Mouse (Mus musculus) neural tube, embryonic 15.5 days (tissue): ENCODE measurements around the gene Pfkm. TPM values are rescaled to one million over a fixed set of nuclear protein-coding genes. Genes with fewer than 3 reads are reported as not detected.

Experiments used
- ATAC-seq: fragments of 200-750 bp; cut with Nextera tagmentation; 2 replicates; pipeline ENCODE4 v1.8.0; 2017; ENCODE audit warnings: mild to moderate bottlenecking, moderate TSS enrichment, moderate library complexity; ENCODE audit not compliant: low FRiP score
- H3K27ac ChIP-seq: fragments of 300-500 bp; sonication (generic); replicated peaks from 2 replicates; pipeline ENCODE4 v1.5.1; 2015; ENCODE audit warnings: mild to moderate bottlenecking, inconsistent platforms
- H3K27me3 ChIP-seq: fragments of 300-500 bp; sonication (generic); replicated peaks from 2 replicates; pipeline ENCODE4 v1.6.1; 2015; ENCODE audit warnings: inconsistent platforms
- H3K36me3 ChIP-seq: fragments of 300-500 bp; sonication (generic); 2 replicates; pipeline ENCODE4 v1.6.1; 2015; ENCODE audit warnings: inconsistent platforms
- H3K4me1 ChIP-seq: fragments of 300-500 bp; sonication (generic); 2 replicates; pipeline ENCODE4 v1.6.1; 2015; ENCODE audit warnings: inconsistent platforms
- H3K4me2 ChIP-seq: fragments of 300-500 bp; sonication (generic); 2 replicates; pipeline ENCODE4 v1.6.1; 2015; ENCODE audit warnings: inconsistent platforms, mild to moderate bottlenecking, moderate library complexity
- H3K4me3 ChIP-seq: fragments of 300-500 bp; sonication (generic); replicated peaks from 2 replicates; pipeline ENCODE4 v1.5.1; 2015; ENCODE audit warnings: mild to moderate bottlenecking, inconsistent platforms
- H3K9ac ChIP-seq: fragments of 300-500 bp; sonication (generic); replicated peaks from 2 replicates; pipeline ENCODE4 v1.6.1; 2015; ENCODE audit warnings: mild to moderate bottlenecking, inconsistent platforms
- H3K9me3 ChIP-seq: fragments of 300-500 bp; sonication (generic); replicated peaks from 2 replicates; pipeline ENCODE4 v1.6.1; 2016; ENCODE audit warnings: inconsistent platforms
- WGBS: fragments of 180-500 bp; shearing (Covaris S2); methylation state at CpG from one replicate; pipeline ENCODE4 v1.1.7; 2015; ENCODE audit warnings: mixed read lengths; 5-methylcytosine and 5-hydroxymethylcytosine counted together
- polyA plus RNA-seq: library from polyadenylated mRNA; unstranded; fragments of >200 nt; fragmentation: Nextera tagmentation; extraction: Ambion mirVana; gene quantifications from 2 replicates; pipeline ENCODE4 v1.2.1, GENCODE M21; 2015

The Pfkm gene
- polyA plus RNA-seq, 1 experiment from 2014 or later = 94.3 TPM

DNA sequence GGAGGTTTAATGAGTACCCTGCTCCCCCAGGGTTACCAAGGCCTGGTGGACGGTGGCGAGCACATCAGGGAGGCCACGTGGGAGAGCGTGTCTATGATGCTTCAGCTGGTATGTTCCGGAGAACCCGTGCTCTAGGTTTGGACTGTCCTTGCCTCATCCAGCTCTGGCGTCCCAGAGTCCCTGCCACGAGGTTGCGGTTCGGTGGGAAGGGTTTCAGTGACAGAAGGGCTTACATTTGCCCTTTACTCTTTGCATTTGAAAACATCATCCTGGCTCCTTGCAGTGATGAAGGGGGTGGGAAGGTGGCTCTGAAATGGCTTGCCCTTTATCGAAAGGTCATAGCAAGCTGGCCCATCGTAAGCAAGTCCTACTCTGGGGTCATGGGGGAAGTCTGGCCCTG is 27.0 kb downstream of the Pfkm start:
- 75% methylated on average over 12 of the region's 12 CpGs for WGBS

DNA sequence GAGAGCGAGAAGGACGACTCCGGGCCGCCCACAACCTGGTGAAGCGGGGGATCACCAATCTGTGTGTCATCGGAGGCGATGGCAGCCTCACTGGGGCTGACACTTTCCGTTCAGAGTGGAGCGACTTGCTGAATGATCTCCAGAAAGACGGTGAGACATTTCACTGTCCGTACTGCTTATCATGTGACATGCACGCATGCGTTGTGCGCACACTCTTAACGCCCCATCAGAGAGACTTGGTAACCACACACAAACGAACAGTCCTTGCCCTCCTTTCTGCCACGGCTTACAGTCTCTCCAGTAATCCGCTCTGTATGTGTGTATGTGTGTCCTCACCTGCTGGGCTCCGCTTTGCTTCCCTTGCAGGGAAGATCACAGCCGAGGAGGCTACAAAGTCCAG is 28.4 kb downstream of the Pfkm start:
- Histone ChIP-seq H3K4me3 (no peak overlapping the region), H3K36me3 (peaks cover 91% of the 10 kb centered on the region), H3K27ac (no peak overlapping the region), H3K4me1 (no peaks in the 10 kb centered on the region), H3K9me3 (no peaks in the 10 kb centered on the region), H3K4me2 (no peak overlapping the region), H3K9ac (no peak overlapping the region), H3K27me3 (no peaks in the 10 kb centered on the region)
- 95% methylated on average over 20 of the region's 20 CpGs for WGBS
- no peak for ATAC-seq

More for the DNA sequence above, 27.0 kb downstream of the Pfkm start:
- no peak overlapping the region for H3K4me3 ChIP-seq
- ATAC-seq = no peak
- H3K9ac ChIP-seq = no peak overlapping the region
- H3K4me1 ChIP-seq = no peaks in the 10 kb centered on the region
- H3K4me2 ChIP-seq = no peak overlapping the region
- H3K9me3 ChIP-seq = no peaks in the 10 kb centered on the region
- H3K36me3 ChIP-seq = peaks cover 91% of the 10 kb centered on the region
- no peaks in the 10 kb centered on the region for H3K27me3 ChIP-seq
- no peak overlapping the region for H3K27ac ChIP-seq

DNA sequence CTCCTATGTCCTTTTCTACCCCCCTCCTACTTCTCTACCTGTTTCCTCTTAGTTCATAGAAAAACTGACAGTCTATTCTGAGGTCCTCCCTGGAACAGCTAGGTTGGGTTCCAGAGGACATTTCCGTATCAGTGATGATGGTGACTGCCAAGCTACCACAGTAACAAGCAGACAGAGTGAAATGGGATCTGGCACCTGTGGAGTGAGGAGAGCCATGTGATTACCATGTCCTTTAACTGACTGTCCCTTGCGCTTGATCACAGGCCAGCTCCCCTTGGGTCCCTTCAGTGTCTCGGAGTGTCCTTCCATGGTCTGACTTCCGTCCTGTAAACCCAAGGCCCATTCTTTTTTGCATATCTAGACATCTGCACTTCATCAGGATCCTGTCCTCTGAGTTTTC is 38.6 kb downstream of the Pfkm start:
- ATAC-seq = no peak
- Histone ChIP-seq H3K36me3 (peaks cover 94% of the 10 kb centered on the region), H3K9ac (no peak overlapping the region), H3K27ac (no peak overlapping the region), H3K4me2 (no peak overlapping the region), H3K4me1 (no peaks in the 10 kb centered on the region), H3K4me3 (no peak overlapping the region), H3K27me3 (no peaks in the 10 kb centered on the region), H3K9me3 (no peaks in the 10 kb centered on the region)
- 96% methylated on average over 4 of the region's 4 CpGs for whole genome bisulfite sequencing

DNA sequence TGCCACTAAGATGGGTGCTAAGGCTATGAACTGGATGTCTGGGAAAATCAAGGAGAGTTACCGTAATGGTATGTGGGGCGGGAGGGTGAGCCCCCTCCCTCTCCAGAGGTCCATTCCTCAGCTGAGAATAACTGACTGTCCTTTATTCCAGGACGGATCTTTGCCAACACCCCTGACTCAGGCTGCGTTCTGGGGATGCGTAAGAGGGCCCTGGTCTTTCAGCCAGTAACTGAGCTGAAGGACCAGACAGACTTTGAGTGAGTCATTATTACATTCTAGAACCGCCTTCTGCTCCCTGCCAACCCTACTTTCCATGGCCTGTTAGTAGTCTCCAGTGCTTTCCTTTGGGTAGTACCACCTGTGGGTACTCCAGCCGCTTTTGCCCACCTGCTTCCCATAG is 39.1 kb downstream of the Pfkm start:
- H3K27me3 ChIP-seq = no peaks in the 10 kb centered on the region
- ATAC-seq = no peak

DNA sequence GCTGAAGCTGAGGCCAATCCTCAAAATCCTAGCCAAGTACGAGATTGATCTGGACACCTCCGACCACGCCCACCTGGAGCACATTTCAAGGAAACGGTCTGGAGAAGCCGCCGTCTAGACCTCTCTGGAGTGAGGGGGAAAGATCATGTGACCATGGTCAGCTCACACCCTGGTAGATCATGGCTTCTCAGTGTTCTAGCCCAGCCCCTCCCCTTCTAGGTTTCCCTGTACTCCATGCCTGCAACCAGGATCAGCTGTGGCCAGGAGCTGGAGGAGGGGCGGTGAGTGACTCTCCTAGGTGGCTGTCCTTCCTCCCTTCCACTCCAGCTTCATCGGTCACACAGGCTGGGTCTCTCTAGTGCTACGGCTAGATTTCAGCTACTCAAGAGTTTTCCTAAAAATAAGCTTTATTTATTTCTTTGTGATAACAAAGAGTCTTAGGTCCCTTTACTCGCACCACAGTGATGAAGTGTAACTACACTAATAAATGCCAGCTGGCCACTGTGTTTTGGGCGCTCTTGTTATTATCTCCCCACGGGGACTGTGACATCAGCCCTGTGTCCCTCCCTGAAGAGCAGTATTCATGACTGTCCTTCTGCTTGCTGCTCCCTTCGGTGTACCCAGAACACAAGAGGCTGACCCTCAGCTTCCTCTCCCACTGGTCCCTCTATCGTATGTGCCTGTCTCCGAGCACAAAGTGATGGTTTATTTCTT is 39.7 kb downstream of the Pfkm start:
- Histone ChIP-seq H3K27ac (no peak overlapping the region), H3K9me3 (no peaks in the 10 kb centered on the region), H3K4me1 (no peaks in the 10 kb centered on the region), H3K9ac (no peak overlapping the region), H3K36me3 (peaks cover 94% of the 10 kb centered on the region), H3K4me3 (no peak overlapping the region), H3K4me2 (no peak overlapping the region), H3K27me3 (no peaks in the 10 kb centered on the region)
- WGBS = 93% methylated on average over 15 of the region's 15 CpGs
- no peak for ATAC-seq

More for the DNA sequence above, 39.1 kb downstream of the Pfkm start:
- Histone ChIP-seq H3K27ac (no peak overlapping the region), H3K4me3 (no peak overlapping the region), H3K9ac (no peak overlapping the region), H3K4me2 (no peak overlapping the region), H3K36me3 (peaks cover 94% of the 10 kb centered on the region), H3K9me3 (no peaks in the 10 kb centered on the region), H3K4me1 (no peaks in the 10 kb centered on the region)
- 96% methylated on average over 7 of the region's 7 CpGs for WGBS

DNA sequence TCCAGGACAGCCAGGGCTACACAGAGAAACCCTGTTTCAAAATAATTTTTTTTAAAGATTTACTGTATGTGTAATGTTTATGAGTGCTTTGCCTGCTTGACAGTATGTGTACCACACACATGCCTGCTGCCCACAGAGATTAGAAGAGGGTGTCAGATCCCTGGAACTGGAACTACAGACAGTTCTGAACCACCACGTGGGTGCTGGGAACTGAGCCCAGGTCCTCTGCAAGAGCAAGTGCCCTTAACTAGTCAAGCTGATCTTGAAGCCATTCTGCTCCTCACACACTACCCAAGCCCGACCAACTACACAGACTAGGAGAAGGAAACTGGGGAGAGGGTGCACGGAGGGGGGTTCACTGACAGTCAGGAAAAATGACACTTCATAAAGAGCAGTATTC is 41.1 kb downstream of the Pfkm start:
- H3K9me3 ChIP-seq = no peaks in the 10 kb centered on the region
- no peak overlapping the region for H3K9ac ChIP-seq
- peaks cover 90% of the 10 kb centered on the region for H3K36me3 ChIP-seq
- H3K27me3 ChIP-seq = no peaks in the 10 kb centered on the region
- no peak for ATAC-seq
- no peak overlapping the region for H3K27ac ChIP-seq
- no peak overlapping the region for H3K4me2 ChIP-seq
- 91% methylated on average over 3 of the region's 3 CpGs for WGBS
- no peak overlapping the region for H3K4me3 ChIP-seq
- H3K4me1 ChIP-seq = no peaks in the 10 kb centered on the region

DNA sequence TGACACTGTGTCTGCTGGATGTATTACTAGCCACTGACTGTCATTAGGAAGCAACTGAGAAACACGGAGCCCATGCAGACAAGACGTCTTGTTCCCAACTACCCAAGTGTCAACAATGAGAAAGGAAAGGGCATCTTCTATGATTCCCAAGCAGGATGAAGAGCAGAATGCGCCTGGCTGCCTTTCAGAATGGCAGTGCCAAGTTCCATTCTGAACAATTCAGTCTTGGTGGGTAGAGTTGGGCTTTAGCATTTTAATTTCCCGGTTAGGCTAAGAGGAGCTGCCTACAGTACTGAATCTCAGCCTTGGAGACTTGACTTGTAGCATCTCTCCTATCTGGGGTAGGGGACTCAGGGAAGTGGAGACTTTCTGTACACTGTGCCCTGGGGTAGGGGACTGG is 41.6 kb downstream of the Pfkm start:
- Histone ChIP-seq H3K36me3 (peaks cover 90% of the 10 kb centered on the region), H3K27ac (peak overlapping the region; percentile 66), H3K9ac (no peak overlapping the region), H3K4me1 (no peaks in the 10 kb centered on the region), H3K27me3 (no peaks in the 10 kb centered on the region), H3K4me2 (no peak overlapping the region), H3K4me3 (no peak overlapping the region), H3K9me3 (no peaks in the 10 kb centered on the region)
- no peak; the same call in 1 of the 2 replicates for ATAC-seq
- 78% methylated on average over 4 of the region's 4 CpGs for WGBS

DNA sequence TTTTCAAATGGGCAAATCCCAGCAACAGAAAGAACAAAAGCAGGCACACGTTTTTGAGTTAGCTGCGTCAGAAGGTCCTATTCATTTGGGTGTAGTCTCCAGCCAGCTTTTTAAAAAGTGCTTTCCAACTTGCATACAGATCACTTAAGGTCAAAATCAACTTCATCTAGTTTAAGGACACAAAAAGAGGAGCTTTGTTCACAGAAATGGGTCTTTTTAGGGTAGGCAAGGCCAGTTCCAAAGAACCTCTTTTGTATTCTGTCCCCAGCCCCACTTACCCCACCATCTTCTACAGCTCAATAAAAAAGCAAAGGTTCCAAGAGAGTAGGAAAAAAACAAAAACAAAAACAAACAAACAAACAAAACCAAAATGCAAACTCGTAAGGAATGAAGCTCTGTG is 42.3 kb downstream of the Pfkm start:
- ATAC-seq = no peak
- peaks cover 92% of the 10 kb centered on the region for H3K36me3 ChIP-seq
- 70% methylated on average over 3 of the region's 3 CpGs for WGBS
- no peaks in the 10 kb centered on the region for H3K4me1 ChIP-seq
- H3K27me3 ChIP-seq = no peaks in the 10 kb centered on the region
- peak overlapping the region; percentile 58 for H3K27ac ChIP-seq
- no peak overlapping the region for H3K4me3 ChIP-seq
- no peak overlapping the region for H3K9ac ChIP-seq
- H3K4me2 ChIP-seq = no peak overlapping the region
- H3K9me3 ChIP-seq = no peaks in the 10 kb centered on the region

DNA sequence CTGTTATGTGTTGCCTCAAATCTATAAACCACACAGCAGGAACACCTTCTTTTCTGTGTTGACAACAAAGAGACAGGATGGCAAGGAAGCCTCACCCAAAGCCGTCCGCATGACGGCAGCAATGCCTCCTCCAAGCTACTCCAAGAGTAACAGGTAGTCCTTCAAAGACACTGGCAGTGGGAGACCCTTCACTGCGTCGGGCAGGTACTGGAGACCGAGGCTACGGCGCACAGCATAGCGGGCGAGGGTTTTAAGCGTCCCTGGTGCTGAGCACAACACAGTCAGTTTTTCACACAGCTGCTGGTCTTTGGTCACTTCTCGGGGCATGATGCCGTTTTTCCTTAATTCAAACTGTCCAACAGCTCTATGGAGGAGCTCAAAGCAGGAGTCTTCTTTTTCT is 43.3 kb downstream of the Pfkm start:
- ATAC-seq = no peak
- H3K27ac ChIP-seq = no peak overlapping the region
- WGBS = 95% methylated on average over 13 of the region's 13 CpGs
- peaks cover 92% of the 10 kb centered on the region for H3K36me3 ChIP-seq
- H3K27me3 ChIP-seq = no peaks in the 10 kb centered on the region
- H3K4me2 ChIP-seq = no peak overlapping the region
- H3K9me3 ChIP-seq = no peaks in the 10 kb centered on the region
- no peak overlapping the region for H3K4me3 ChIP-seq
- H3K9ac ChIP-seq = no peak overlapping the region
- H3K4me1 ChIP-seq = no peaks in the 10 kb centered on the region

DNA sequence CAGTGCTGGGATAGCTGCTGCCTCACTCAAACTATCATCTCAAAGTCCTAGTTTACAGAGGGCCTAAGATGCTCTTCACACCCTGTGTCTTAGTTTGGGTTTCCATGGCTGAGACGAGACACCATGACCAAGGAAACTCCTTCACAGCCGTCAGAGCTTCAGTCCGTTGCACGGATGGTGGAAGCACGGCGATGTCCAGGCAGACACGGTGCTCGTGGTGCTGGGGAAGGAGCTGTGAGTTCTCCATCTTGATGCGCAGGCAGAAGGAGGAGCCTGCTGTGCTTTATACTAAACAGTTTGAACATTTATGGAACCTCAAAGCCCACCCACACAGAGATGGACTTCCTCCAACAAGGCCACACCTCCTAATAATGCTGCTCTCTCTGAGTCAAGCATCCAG is 44.5 kb downstream of the Pfkm start:
- no peak overlapping the region for H3K4me2 ChIP-seq
- H3K27ac ChIP-seq = no peak overlapping the region
- no peak overlapping the region for H3K4me3 ChIP-seq
- no peak overlapping the region for H3K9ac ChIP-seq
- 94% methylated on average over 9 of the region's 9 CpGs for WGBS
- H3K27me3 ChIP-seq = no peaks in the 10 kb centered on the region
- H3K4me1 ChIP-seq = no peaks in the 10 kb centered on the region
- H3K36me3 ChIP-seq = peaks cover 91% of the 10 kb centered on the region
- no peaks in the 10 kb centered on the region for H3K9me3 ChIP-seq
- no peak for ATAC-seq

DNA sequence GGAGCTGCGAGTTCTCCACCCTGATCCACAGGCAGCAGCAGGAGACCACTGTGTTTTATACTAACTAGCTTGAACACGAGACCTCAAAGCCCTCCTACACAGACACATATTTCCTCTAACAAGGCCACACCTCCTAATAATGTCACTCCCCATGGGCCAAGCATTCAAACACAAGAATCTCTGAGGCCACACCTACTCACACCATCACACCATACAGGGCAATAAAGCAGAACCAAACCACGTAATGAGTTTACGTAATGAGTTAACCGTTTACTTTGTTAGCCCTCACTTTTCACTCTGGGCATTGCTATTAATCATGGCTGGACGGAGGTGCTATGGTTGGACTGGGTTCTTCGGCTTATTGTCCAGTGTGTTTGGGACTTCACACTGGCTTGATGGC is 47.4 kb downstream of the Pfkm start:
- ATAC-seq = no peak
- Histone ChIP-seq H3K9ac (no peak overlapping the region), H3K36me3 (peaks cover 69% of the 10 kb centered on the region), H3K4me3 (no peak overlapping the region), H3K4me1 (peaks cover 8% of the 10 kb centered on the region), H3K9me3 (no peaks in the 10 kb centered on the region), H3K4me2 (no peak overlapping the region), H3K27me3 (no peaks in the 10 kb centered on the region), H3K27ac (no peak overlapping the region)
- WGBS = 62% methylated on average over 7 of the region's 7 CpGs

DNA sequence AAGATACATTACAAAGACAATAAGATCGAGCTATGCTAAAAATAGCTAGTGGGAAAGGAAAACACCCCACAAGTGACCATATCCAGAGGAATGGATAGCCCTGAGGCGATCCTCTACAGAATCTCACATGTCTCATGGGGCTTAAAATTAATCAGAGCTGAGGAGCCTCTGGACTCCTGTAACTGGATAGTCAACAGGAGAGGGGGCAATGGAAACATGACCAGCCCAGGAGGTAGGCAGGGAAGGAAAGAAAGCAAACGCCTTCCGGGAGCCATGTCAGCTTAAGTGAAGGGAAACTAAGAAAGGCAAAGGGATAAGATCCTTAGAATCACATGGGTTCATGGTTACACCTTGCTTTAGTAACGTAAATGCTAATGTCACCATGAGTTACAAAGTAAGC is 48.4 kb downstream of the Pfkm start:
- Histone ChIP-seq H3K4me3 (no peak overlapping the region), H3K9me3 (no peaks in the 10 kb centered on the region), H3K27me3 (no peaks in the 10 kb centered on the region), H3K36me3 (peaks cover 59% of the 10 kb centered on the region), H3K4me2 (no peak overlapping the region), H3K9ac (no peak overlapping the region), H3K4me1 (peaks cover 11% of the 10 kb centered on the region), H3K27ac (no peak overlapping the region)
- 95% methylated on average over 5 of the region's 5 CpGs for WGBS
- ATAC-seq = no peak
